Mouse (Mus musculus): Measurements from ENCODE around the gene Krt1.

DNA sequence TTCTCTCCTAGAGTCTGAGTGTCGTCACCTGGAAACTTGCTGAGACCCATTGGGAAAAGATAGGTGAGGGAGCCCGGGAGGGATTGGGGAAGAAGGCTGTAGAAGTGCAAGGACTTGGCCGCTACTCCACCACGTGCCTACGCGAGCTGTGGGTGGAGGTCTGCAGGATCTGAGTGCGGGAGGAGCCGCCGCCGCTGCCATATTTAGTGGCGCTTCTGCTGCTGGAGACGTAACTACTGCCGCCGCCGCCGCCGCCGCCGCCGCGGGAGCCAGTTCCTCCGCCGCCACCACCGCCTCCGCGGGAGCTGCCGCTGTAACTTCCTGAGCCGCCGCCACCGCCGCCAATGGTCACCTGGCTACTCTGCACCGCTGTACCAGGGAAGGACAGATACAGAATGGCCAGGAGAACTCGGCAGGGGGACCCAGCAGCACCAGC, 9.2 kb upstream of the Krt1 start:
- no peak for TF ChIP-seq CTCF (IDR thresholded peaks at IDR 0.05)
- no peak for TF ChIP-seq EP300 (IDR thresholded peaks at IDR 0.05)
